Mouse (Mus musculus): ENCODE measurements at regions not wholly inside any gene's neighbourhood (a gene's known extent, or its start where the extent isn't known, plus 50 kb on each side); places are given as distances from the start of the nearest gene placed in this dataset.

- DNase-seq (ENCODE audit: low spot score) = no peak
- Histone ChIP-seq H3K4me3 (ENCODE audit: low read depth, low read length) (no peak overlapping the region), H3K9me3 (ENCODE audit: control insufficient read depth, low read length) (no peaks in the 10 kb centered on the region), H3K4me2 (ENCODE audit: low read depth, severe bottlenecking) (no peak overlapping the region), H3K27me3 (ENCODE audit: control insufficient read depth, insufficient read depth, low read length) (no peaks in the 10 kb centered on the region), H3K27ac (replicated peaks; ENCODE audit: low read depth, low read length) (no peak overlapping the region), H3K9ac (ENCODE audit: low read length) (no peak overlapping the region), H3K4me1 (ENCODE audit: control insufficient read depth, insufficient read depth, low read length) (peaks cover 12% of the 10 kb centered on the region), H3K36me3 (ENCODE audit: control insufficient read depth, insufficient read depth, low read length) (no peaks in the 10 kb centered on the region)
- 77% methylated on average over 8 of the region's 8 CpGs for WGBS
- no peak for ATAC-seq (ENCODE audit: insufficient number of reproducible peaks, low FRiP score, low TSS enrichment, low read depth)
Observed at GRCm38 (mm10) chr9:61668723-61669122, 245.6 kb downstream of the Rplp1 start.

- Histone ChIP-seq H3K4me1 (ENCODE audit: control insufficient read depth, insufficient read depth, low read length) (peaks cover 7% of the 10 kb centered on the region; the same call in 1 of the 2 replicates), H3K4me3 (ENCODE audit: low read depth, low read length) (no peak overlapping the region), H3K9ac (ENCODE audit: low read length) (no peak overlapping the region), H3K4me2 (ENCODE audit: low read depth, severe bottlenecking) (no peak overlapping the region), H3K9me3 (ENCODE audit: control insufficient read depth, low read length) (no peaks in the 10 kb centered on the region), H3K27ac (replicated peaks; ENCODE audit: low read depth, low read length) (no peak overlapping the region), H3K27me3 (ENCODE audit: control insufficient read depth, insufficient read depth, low read length) (no peaks in the 10 kb centered on the region), H3K36me3 (ENCODE audit: control insufficient read depth, insufficient read depth, low read length) (no peaks in the 10 kb centered on the region)
- WGBS = 72% methylated on average over 1 of the region's 1 CpGs
- no peak for ATAC-seq (ENCODE audit: insufficient number of reproducible peaks, low FRiP score, low TSS enrichment, low read depth)
- DNase-seq (ENCODE audit: low spot score) = no peak
Observed at GRCm38 (mm10) chr9:61668157-61668697, 246.1 kb downstream of the Rplp1 start.

- H3K4me2 ChIP-seq (ENCODE audit: low read depth, severe bottlenecking) = no peak overlapping the region
- no peak for DNase-seq (ENCODE audit: low spot score)
- no peak for ATAC-seq (ENCODE audit: insufficient number of reproducible peaks, low FRiP score, low TSS enrichment, low read depth)
- no peaks in the 10 kb centered on the region for H3K27me3 ChIP-seq (ENCODE audit: control insufficient read depth, insufficient read depth, low read length)
- H3K9ac ChIP-seq (ENCODE audit: low read length) = no peak overlapping the region
- peaks cover 3% of the 10 kb centered on the region; the same call in 1 of the 2 replicates for H3K4me1 ChIP-seq (ENCODE audit: control insufficient read depth, insufficient read depth, low read length)
- no peak overlapping the region for H3K4me3 ChIP-seq (ENCODE audit: low read depth, low read length)
- no peaks in the 10 kb centered on the region for H3K36me3 ChIP-seq (ENCODE audit: control insufficient read depth, insufficient read depth, low read length)
- no peaks in the 10 kb centered on the region for H3K9me3 ChIP-seq (ENCODE audit: control insufficient read depth, low read length)
- 75% methylated on average over 4 of the region's 4 CpGs for WGBS
- H3K27ac ChIP-seq (replicated peaks; ENCODE audit: low read depth, low read length) = no peak overlapping the region
Observed at GRCm38 (mm10) chr9:61667453-61668074, 246.8 kb downstream of the Rplp1 start.

GRCm38 (mm10) chr9:61666761-61667332, 247.5 kb downstream of the Rplp1 start:
- H3K9ac ChIP-seq (ENCODE audit: low read length) = no peak overlapping the region
- H3K27me3 ChIP-seq (ENCODE audit: control insufficient read depth, insufficient read depth, low read length) = no peaks in the 10 kb centered on the region
- DNase-seq (ENCODE audit: low spot score) (no peak), ATAC-seq (ENCODE audit: insufficient number of reproducible peaks, low FRiP score, low TSS enrichment, low read depth) (no peak)
- H3K9me3 ChIP-seq (ENCODE audit: control insufficient read depth, low read length) = no peaks in the 10 kb centered on the region
- peaks cover 3% of the 10 kb centered on the region; the same call in 1 of the 2 replicates for H3K4me1 ChIP-seq (ENCODE audit: control insufficient read depth, insufficient read depth, low read length)
- 85% methylated on average over 3 of the region's 3 CpGs for WGBS
- H3K4me2 ChIP-seq (ENCODE audit: low read depth, severe bottlenecking) = no peak overlapping the region
- no peak overlapping the region for H3K4me3 ChIP-seq (ENCODE audit: low read depth, low read length)
- no peak overlapping the region for H3K27ac ChIP-seq (replicated peaks; ENCODE audit: low read depth, low read length)
- H3K36me3 ChIP-seq (ENCODE audit: control insufficient read depth, insufficient read depth, low read length) = no peaks in the 10 kb centered on the region

GRCm38 (mm10) chr9:61666118-61666517, 248.2 kb downstream of the Rplp1 start:
- 76% methylated on average over 6 of the region's 6 CpGs for WGBS
- no peak for ATAC-seq (ENCODE audit: insufficient number of reproducible peaks, low FRiP score, low TSS enrichment, low read depth)
- H3K4me3 ChIP-seq (ENCODE audit: low read depth, low read length) = no peak overlapping the region

GRCm38 (mm10) chr9:61665254-61665653, 249.1 kb downstream of the Rplp1 start:
- ATAC-seq (ENCODE audit: insufficient number of reproducible peaks, low FRiP score, low TSS enrichment, low read depth) = no peak
- DNase-seq (ENCODE audit: low spot score) = no peak
- Histone ChIP-seq H3K36me3 (ENCODE audit: control insufficient read depth, insufficient read depth, low read length) (no peaks in the 10 kb centered on the region), H3K4me1 (ENCODE audit: control insufficient read depth, insufficient read depth, low read length) (peaks cover 3% of the 10 kb centered on the region; the same call in 1 of the 2 replicates), H3K27me3 (ENCODE audit: control insufficient read depth, insufficient read depth, low read length) (no peaks in the 10 kb centered on the region), H3K4me3 (ENCODE audit: low read depth, low read length) (no peak overlapping the region), H3K9ac (ENCODE audit: low read length) (no peak overlapping the region), H3K4me2 (ENCODE audit: low read depth, severe bottlenecking) (no peak overlapping the region), H3K27ac (replicated peaks; ENCODE audit: low read depth, low read length) (no peak overlapping the region), H3K9me3 (ENCODE audit: control insufficient read depth, low read length) (no peaks in the 10 kb centered on the region)
- 93% methylated on average over 5 of the region's 5 CpGs for WGBS

More at GRCm38 (mm10) chr9:61666118-61666517, 248.2 kb downstream of the Rplp1 start:
- Histone ChIP-seq H3K36me3 (ENCODE audit: control insufficient read depth, insufficient read depth, low read length) (no peaks in the 10 kb centered on the region), H3K4me2 (ENCODE audit: low read depth, severe bottlenecking) (no peak overlapping the region), H3K27ac (replicated peaks; ENCODE audit: low read depth, low read length) (no peak overlapping the region), H3K4me1 (ENCODE audit: control insufficient read depth, insufficient read depth, low read length) (peaks cover 3% of the 10 kb centered on the region; the same call in 1 of the 2 replicates), H3K9ac (ENCODE audit: low read length) (no peak overlapping the region), H3K9me3 (ENCODE audit: control insufficient read depth, low read length) (no peaks in the 10 kb centered on the region), H3K27me3 (ENCODE audit: control insufficient read depth, insufficient read depth, low read length) (no peaks in the 10 kb centered on the region)
- DNase-seq (ENCODE audit: low spot score) = no peak

- no peaks in the 10 kb centered on the region for H3K27me3 ChIP-seq (ENCODE audit: control insufficient read depth, insufficient read depth, low read length)
- no peaks in the 10 kb centered on the region for H3K36me3 ChIP-seq (ENCODE audit: control insufficient read depth, insufficient read depth, low read length)
- H3K4me3 ChIP-seq (ENCODE audit: low read depth, low read length) = no peak overlapping the region
- no peaks in the 10 kb centered on the region for H3K9me3 ChIP-seq (ENCODE audit: control insufficient read depth, low read length)
- no peaks in the 10 kb centered on the region for H3K4me1 ChIP-seq (ENCODE audit: control insufficient read depth, insufficient read depth, low read length)
- DNase-seq (ENCODE audit: low spot score) (no peak), ATAC-seq (ENCODE audit: insufficient number of reproducible peaks, low FRiP score, low TSS enrichment, low read depth) (no peak)
- no peak overlapping the region for H3K4me2 ChIP-seq (ENCODE audit: low read depth, severe bottlenecking)
- 81% methylated on average over 10 of the region's 10 CpGs for WGBS
- no peak overlapping the region for H3K27ac ChIP-seq (replicated peaks; ENCODE audit: low read depth, low read length)
- H3K9ac ChIP-seq (ENCODE audit: low read length) = no peak overlapping the region
Observed at GRCm38 (mm10) chr9:61664000-61664622, 250.2 kb downstream of the Rplp1 start.

GRCm38 (mm10) chr9:61662055-61663028, 252.0 kb downstream of the Rplp1 start:
- H3K4me1 ChIP-seq (ENCODE audit: control insufficient read depth, insufficient read depth, low read length) = no peaks in the 10 kb centered on the region
- H3K9ac ChIP-seq (ENCODE audit: low read length) = no peak overlapping the region
- no peak for ATAC-seq (ENCODE audit: insufficient number of reproducible peaks, low FRiP score, low TSS enrichment, low read depth)
- no peaks in the 10 kb centered on the region for H3K9me3 ChIP-seq (ENCODE audit: control insufficient read depth, low read length)
- H3K4me2 ChIP-seq (ENCODE audit: low read depth, severe bottlenecking) = no peak overlapping the region
- H3K27ac ChIP-seq (replicated peaks; ENCODE audit: low read depth, low read length) = no peak overlapping the region
- H3K36me3 ChIP-seq (ENCODE audit: control insufficient read depth, insufficient read depth, low read length) = no peaks in the 10 kb centered on the region
- H3K4me3 ChIP-seq (ENCODE audit: low read depth, low read length) = no peak overlapping the region
- no peaks in the 10 kb centered on the region for H3K27me3 ChIP-seq (ENCODE audit: control insufficient read depth, insufficient read depth, low read length)
- DNase-seq (ENCODE audit: low spot score) = no peak
- WGBS = 68% methylated on average over 12 of the region's 12 CpGs
